Mouse (Mus musculus) embryonic fibroblast, embryonic 13.5 days (primary cell): ENCODE data around the gene Jak1. TPM values are rescaled to one million over a fixed set of nuclear protein-coding genes. Genes with fewer than 3 reads are reported as not detected.
A peak's percentile ranks its signal among the peaks of the same experiment; 100 is the strongest.

Source experiments
- H3K27ac ChIP-seq: 2 replicates; pipeline ENCODE4 v1.5.1; 2012; ENCODE audit warnings: low read length, control low read depth, inconsistent platforms; ENCODE audit not compliant: insufficient read depth
- H3K4me1 ChIP-seq: 2 replicates; pipeline ENCODE4 v1.6.1; 2011; ENCODE audit warnings: low read length; ENCODE audit not compliant: control insufficient read depth, insufficient read depth
- H3K4me3 ChIP-seq: 2 replicates; pipeline ENCODE4 v1.5.1; 2011; ENCODE audit warnings: mild to moderate bottlenecking, control low read depth, low read length; ENCODE audit not compliant: insufficient read depth
- CTCF ChIP-seq: IDR thresholded peaks from 2 replicates; pipeline ENCODE4 v1.5.1; 2011; ENCODE audit warnings: mild to moderate bottlenecking, control low read depth, low read length, moderate library complexity, borderline replicate concordance; ENCODE audit not compliant: insufficient read depth
- POLR2A ChIP-seq: IDR thresholded peaks from 2 replicates; pipeline ENCODE4 v1.6.1; 2011; ENCODE audit warnings: low read depth, mild to moderate bottlenecking, control low read depth, low read length, moderate library complexity
- polyA plus RNA-seq: library from polyadenylated mRNA; stranded (reverse); fragments of >200 nt; gene quantifications from 2 replicates; pipeline ENCODE4 v1.2.4, GENCODE M21; 2011; ENCODE audit warnings: low read depth; ENCODE audit not compliant: missing spikeins, insufficient read length

Gene Jak1
- 186 and 192 TPM in 2 replicates for polyA plus RNA-seq

GRCm38 (mm10) chr4:101264741-101265513, at the start of gene Jak1:
TSS of gene Jak1 (minus strand) at chr4:101265282.
- peaks cover 3% of the 10 kb centered on the region for H3K4me1 ChIP-seq
- peak within 1 kb of the TSS; percentile 86 for H3K4me3 ChIP-seq
- TF ChIP-seq POLR2A = peak; percentile 98
- no peak for TF ChIP-seq CTCF
- peak within 1 kb of the TSS; percentile 63; the same call in 1 of the 2 replicates for H3K27ac ChIP-seq

GRCm38 (mm10) chr4:101312055-101312454, 47.0 kb upstream of the Jak1 start:
- H3K27ac ChIP-seq = no peak overlapping the region
- no peak for TF ChIP-seq CTCF
- TF ChIP-seq POLR2A = no peak
- H3K4me3 ChIP-seq = no peak overlapping the region
- H3K4me1 ChIP-seq = no peaks in the 10 kb centered on the region

- Histone ChIP-seq H3K4me1 (peaks cover 6% of the 10 kb centered on the region; the same call in 1 of the 2 replicates), H3K27ac (no peak overlapping the region), H3K4me3 (no peak overlapping the region)
- TF ChIP-seq POLR2A (no peak), CTCF (no peak)
Measured at GRCm38 (mm10) chr4:101308166-101308565, 43.1 kb upstream of the Jak1 start.

GRCm38 (mm10) chr4:101307286-101307685, 42.2 kb upstream of the Jak1 start:
- TF ChIP-seq CTCF (no peak), POLR2A (no peak)
- Histone ChIP-seq H3K4me3 (no peak overlapping the region), H3K4me1 (peaks cover 6% of the 10 kb centered on the region; the same call in 1 of the 2 replicates), H3K27ac (no peak overlapping the region)

GRCm38 (mm10) chr4:101306132-101306915, 41.2 kb upstream of the Jak1 start:
- H3K4me3 ChIP-seq = no peak overlapping the region
- no peak for TF ChIP-seq POLR2A
- no peak for TF ChIP-seq CTCF

GRCm38 (mm10) chr4:101305126-101305525, 40.0 kb upstream of the Jak1 start:
- Histone ChIP-seq H3K4me1 (peaks cover 8% of the 10 kb centered on the region; the same call in 1 of the 2 replicates), H3K27ac (no peak overlapping the region), H3K4me3 (no peak overlapping the region)
- TF ChIP-seq CTCF = no peak
- no peak for TF ChIP-seq POLR2A

More at GRCm38 (mm10) chr4:101306132-101306915, 41.2 kb upstream of the Jak1 start:
- Histone ChIP-seq H3K27ac (no peak overlapping the region), H3K4me1 (peaks cover 8% of the 10 kb centered on the region; the same call in 1 of the 2 replicates)

- Histone ChIP-seq H3K27ac (no peak overlapping the region), H3K4me1 (peaks cover 8% of the 10 kb centered on the region; the same call in 1 of the 2 replicates), H3K4me3 (no peak overlapping the region)
- TF ChIP-seq CTCF (no peak), POLR2A (no peak)
Measured at GRCm38 (mm10) chr4:101304114-101304513, 39.0 kb upstream of the Jak1 start.

- no peak for TF ChIP-seq POLR2A
- no peak for TF ChIP-seq CTCF
- 0 out of 2 replicates have a peak, but pooled peaks cover 2% of the 10 kb centered on the region for H3K4me1 ChIP-seq
- H3K27ac ChIP-seq = no peak overlapping the region
- H3K4me3 ChIP-seq = no peak overlapping the region
Measured at GRCm38 (mm10) chr4:101300392-101300910, 35.4 kb upstream of the Jak1 start.

- H3K27ac ChIP-seq = no peak overlapping the region
- H3K4me3 ChIP-seq = no peak overlapping the region
- no peak for TF ChIP-seq POLR2A
- TF ChIP-seq CTCF = no peak
- H3K4me1 ChIP-seq = peaks cover 4% of the 10 kb centered on the region; the same call in 1 of the 2 replicates
Measured at GRCm38 (mm10) chr4:101298311-101298990, 33.4 kb upstream of the Jak1 start.
